Mouse (Mus musculus): Measurements from ENCODE around the gene Rsph6a. TPM values are rescaled to one million over a fixed set of nuclear protein-coding genes. Genes with fewer than 3 reads are reported as not detected.

The Rsph6a gene
- total RNA-seq, 2 experiments from 2014 or later = 0.27 to 0.30 TPM

- no peak overlapping the region for H3K4me3 ChIP-seq
- H3K27ac ChIP-seq = no peak overlapping the region
- no peak for TF ChIP-seq CTCF (IDR thresholded peaks at IDR 0.05)
- no peak for DNase-seq (ENCODE audit: extremely low spot score in 1 of 2, low spot score in 2 of 2)
- intact Hi-C loops (cut with DNase I) = loop anchor here (2.0 to 10.0 kb wide), 2 partner anchors 16 to 342 kb away; no protein-coding TSS in a partner anchor
Measured at GRCm38 (mm10) chr7:19022189-19022958, 32.1 kb upstream of the Rsph6a start.

GRCm38 (mm10) chr7:19023357-19023814, 31.1 kb upstream of the Rsph6a start, which contains the start of gene Foxa3:
Gene Foxa3 (minus strand): TSS chr7:19023538.
- peak; percentile 33 for TF ChIP-seq CTCF (IDR thresholded peaks at IDR 0.05)
- intact Hi-C loops (cut with DNase I) = loop anchor here (2.0 to 10.0 kb wide), 2 partner anchors 17 to 341 kb away; no protein-coding TSS in a partner anchor
- DNase-seq (ENCODE audit: extremely low spot score in 1 of 2, low spot score in 2 of 2) = no peak
- peak within 1 kb of the TSS; percentile 89 for H3K27ac ChIP-seq
- peak within 1 kb of the TSS; percentile 91 for H3K4me3 ChIP-seq

GRCm38 (mm10) chr7:19024096-19024506, 30.4 kb upstream of the Rsph6a start, which contains the start of gene Sympk:
Gene Sympk (plus strand): TSS chr7:19024377.
- intact Hi-C loops (cut with DNase I) = loop anchor here (10.0 kb wide), 1 partner anchor 341 kb away; no protein-coding TSS in a partner anchor
- H3K27ac ChIP-seq = peak within 1 kb of the TSS; percentile 89
- DNase-seq (ENCODE audit: extremely low spot score in 1 of 2, low spot score in 2 of 2) = peak; percentile 94 to 97
- TF ChIP-seq CTCF (IDR thresholded peaks at IDR 0.05) = no peak
- H3K4me3 ChIP-seq = peak within 1 kb of the TSS; percentile 91

- H3K27ac ChIP-seq = peak overlapping the region; percentile 89
Measured at GRCm38 (mm10) chr7:19024581-19025255, 29.8 kb upstream of the Rsph6a start.

GRCm38 (mm10) chr7:19028067-19028466, 26.4 kb upstream of the Rsph6a start:
- intact Hi-C loops (cut with DNase I) = loop anchor here (10.0 kb wide), 1 partner anchor 337 kb away; no protein-coding TSS in a partner anchor
- TF ChIP-seq CTCF (IDR thresholded peaks at IDR 0.05) = no peak

More at GRCm38 (mm10) chr7:19024581-19025255, 29.8 kb upstream of the Rsph6a start:
- DNase-seq (ENCODE audit: extremely low spot score in 1 of 2, low spot score in 2 of 2) = no peak
- no peak for TF ChIP-seq CTCF (IDR thresholded peaks at IDR 0.05)
- intact Hi-C loops (cut with DNase I) = loop anchor here (10.0 kb wide), 1 partner anchor 340 kb away; no protein-coding TSS in a partner anchor
- H3K4me3 ChIP-seq = peak overlapping the region; percentile 91

GRCm38 (mm10) chr7:19029084-19029653, 25.3 kb upstream of the Rsph6a start:
- TF ChIP-seq CTCF (IDR thresholded peaks at IDR 0.05) = peak; percentile 68
- Histone ChIP-seq H3K27ac (no peak overlapping the region), H3K4me3 (no peak overlapping the region)
- peak in 1 of 2 experiments; percentile 42 for DNase-seq (ENCODE audit: extremely low spot score in 1 of 2, low spot score in 2 of 2)
- intact Hi-C loops (cut with DNase I) = loop anchor here (10.0 kb wide), 1 partner anchor 336 kb away; no protein-coding TSS in a partner anchor

More at GRCm38 (mm10) chr7:19028067-19028466, 26.4 kb upstream of the Rsph6a start:
- Histone ChIP-seq H3K27ac (no peak overlapping the region), H3K4me3 (no peak overlapping the region)
- no peak for DNase-seq (ENCODE audit: extremely low spot score in 1 of 2, low spot score in 2 of 2)

- H3K4me3 ChIP-seq = no peak overlapping the region
- intact Hi-C loops (cut with DNase I) = no loop called here
Measured at GRCm38 (mm10) chr7:19031641-19032040, 22.8 kb upstream of the Rsph6a start.

GRCm38 (mm10) chr7:19044616-19045015, 9.9 kb upstream of the Rsph6a start:
- H3K27ac ChIP-seq = no peak overlapping the region
- no peak overlapping the region for H3K4me3 ChIP-seq
- no peak for TF ChIP-seq CTCF (IDR thresholded peaks at IDR 0.05)
- no peak for DNase-seq (ENCODE audit: extremely low spot score in 1 of 2, low spot score in 2 of 2)
- intact Hi-C loops (cut with DNase I) = no loop called here

More at GRCm38 (mm10) chr7:19031641-19032040, 22.8 kb upstream of the Rsph6a start:
- no peak for TF ChIP-seq CTCF (IDR thresholded peaks at IDR 0.05)
- no peak overlapping the region for H3K27ac ChIP-seq
- DNase-seq (ENCODE audit: extremely low spot score in 1 of 2, low spot score in 2 of 2) = no peak

GRCm38 (mm10) chr7:19046286-19047069, 8.0 kb upstream of the Rsph6a start:
- H3K27ac ChIP-seq = no peak overlapping the region

GRCm38 (mm10) chr7:19048006-19048527, 6.4 kb upstream of the Rsph6a start:
- TF ChIP-seq CTCF (IDR thresholded peaks at IDR 0.05) = no peak
- no peak overlapping the region for H3K27ac ChIP-seq
- no peak for DNase-seq (ENCODE audit: extremely low spot score in 1 of 2, low spot score in 2 of 2)
- intact Hi-C loops (cut with DNase I) = no loop called here
- H3K4me3 ChIP-seq = no peak overlapping the region

More at GRCm38 (mm10) chr7:19046286-19047069, 8.0 kb upstream of the Rsph6a start:
- intact Hi-C loops (cut with DNase I) = no loop called here
- H3K4me3 ChIP-seq = no peak overlapping the region
- no peak for DNase-seq (ENCODE audit: extremely low spot score in 1 of 2, low spot score in 2 of 2)
- TF ChIP-seq CTCF (IDR thresholded peaks at IDR 0.05) = no peak
